Mouse (Mus musculus) neural tube, embryonic 10.5 days (tissue): ENCODE results near the gene Plet1.

ENCODE experiments used
- DNase-seq: peaks from one replicate; pipeline ENCODE4 v3.0.0-alpha.2; 2017; ENCODE audit warnings: low spot score; ENCODE audit errors: extremely low spot score

Gene Plet1

GRCm38 (mm10) chr9:50494311-50494710, at the start of gene Plet1:
TSS of gene Plet1 (plus strand) at chr9:50494525.
- DNase-seq: no peak

GRCm38 (mm10) chr9:50449048-50449447, 45.3 kb upstream of the Plet1 start:
- no peak for DNase-seq

GRCm38 (mm10) chr9:50451456-50452218, 42.7 kb upstream of the Plet1 start:
- peak; percentile 23 for DNase-seq

GRCm38 (mm10) chr9:50452303-50452775, 42.0 kb upstream of the Plet1 start:
- DNase-seq: peak; percentile 79

- no peak for DNase-seq
Observed at GRCm38 (mm10) chr9:50457596-50457995, 36.7 kb upstream of the Plet1 start.

GRCm38 (mm10) chr9:50459537-50459936, 34.8 kb upstream of the Plet1 start:
- no peak for DNase-seq

GRCm38 (mm10) chr9:50462494-50463204, 31.7 kb upstream of the Plet1 start:
- peak; percentile 60 for DNase-seq

- no peak for DNase-seq
Observed at GRCm38 (mm10) chr9:50463205-50463508, 31.2 kb upstream of the Plet1 start.

- no peak for DNase-seq
Observed at GRCm38 (mm10) chr9:50470377-50471100, 23.8 kb upstream of the Plet1 start.

- no peak for DNase-seq
Observed at GRCm38 (mm10) chr9:50471181-50471901, 23.0 kb upstream of the Plet1 start.

- DNase-seq: no peak
Observed at GRCm38 (mm10) chr9:50475318-50475717, 19.0 kb upstream of the Plet1 start.

- no peak for DNase-seq
Observed at GRCm38 (mm10) chr9:50475745-50476144, 18.6 kb upstream of the Plet1 start.

- no peak for DNase-seq
Observed at GRCm38 (mm10) chr9:50476651-50477050, 17.7 kb upstream of the Plet1 start.

GRCm38 (mm10) chr9:50477270-50477669, 17.1 kb upstream of the Plet1 start:
- DNase-seq: no peak

- DNase-seq: no peak
Observed at GRCm38 (mm10) chr9:50478826-50479225, 15.5 kb upstream of the Plet1 start.

GRCm38 (mm10) chr9:50479476-50479875, 14.8 kb upstream of the Plet1 start:
- no peak for DNase-seq

- DNase-seq: no peak
Observed at GRCm38 (mm10) chr9:50482743-50483142, 11.6 kb upstream of the Plet1 start.

GRCm38 (mm10) chr9:50485521-50485920, 8.8 kb upstream of the Plet1 start:
- no peak for DNase-seq

GRCm38 (mm10) chr9:50490836-50491235, 3.5 kb upstream of the Plet1 start:
- DNase-seq: no peak

- DNase-seq: no peak
Observed at GRCm38 (mm10) chr9:50491531-50492045, 2.7 kb upstream of the Plet1 start.

GRCm38 (mm10) chr9:50493777-50494176, 548 bp upstream of the Plet1 start:
- DNase-seq: no peak
